Mouse (Mus musculus) kidney, adult 2 months (tissue): ENCODE results near the gene Dynll1.

Source experiments
- CTCF ChIP-seq: fragments of 200-500 bp; conservative IDR thresholded peaks from 2 replicates; pipeline ENCODE4 v1.5.1; 2011; ENCODE audit warnings: low read depth, mild to moderate bottlenecking, control low read depth, low read length, moderate library complexity, mixed read lengths; ENCODE audit not compliant: insufficient read depth, insufficient read length
- POLR2A ChIP-seq: fragments of 200-500 bp; IDR thresholded peaks from one replicate; pipeline ENCODE4 v1.6.1; 2011; ENCODE audit warnings: low read depth, low read length, control low read depth

GRCm38 (mm10) chr5:115294173-115294572 lies 6.6 kb downstream of the Dynll1 start:
- TF ChIP-seq CTCF: peak; percentile 35; the same call in 1 of the 2 replicates
- no peak for TF ChIP-seq POLR2A
